Mouse (Mus musculus) ES-Bruce4 (cell line): ENCODE results near the gene Ano6. TPM values are rescaled to one million over a fixed set of nuclear protein-coding genes. Genes with fewer than 3 reads are reported as not detected.

ENCODE experiments used
- H3K27ac ChIP-seq: 2 replicates; pipeline ENCODE4 v1.5.1; 2012; ENCODE audit warnings: low read length, inconsistent platforms; ENCODE audit not compliant: insufficient read depth
- H3K27me3 ChIP-seq: 2 replicates; pipeline ENCODE4 v1.6.1; 2012; ENCODE audit warnings: mild to moderate bottlenecking, low read length, inconsistent platforms; ENCODE audit not compliant: control insufficient read depth, poor library complexity, insufficient read depth, severe bottlenecking
- H3K36me3 ChIP-seq: 2 replicates; pipeline ENCODE4 v1.6.1; 2012; ENCODE audit warnings: inconsistent platforms, mild to moderate bottlenecking, low read length, moderate library complexity; ENCODE audit not compliant: control insufficient read depth, poor library complexity, insufficient read depth, severe bottlenecking
- H3K4me1 ChIP-seq: one replicate; pipeline ENCODE4 v1.8.1; 2011; ENCODE audit warnings: low read length; ENCODE audit not compliant: control insufficient read depth, insufficient read depth
- H3K4me3 ChIP-seq: 2 replicates; pipeline ENCODE4 v1.5.1; 2011; ENCODE audit warnings: low read depth, mild to moderate bottlenecking, low read length
- H3K9ac ChIP-seq: 2 replicates; pipeline ENCODE4 v1.6.1; 2012; ENCODE audit warnings: low read depth, mild to moderate bottlenecking, inconsistent platforms; ENCODE audit not compliant: poor library complexity, severe bottlenecking
- H3K9me3 ChIP-seq: replicated peaks from 2 replicates; pipeline ENCODE4 v1.6.1; 2012; ENCODE audit warnings: mild to moderate bottlenecking, low read length, inconsistent platforms; ENCODE audit not compliant: control insufficient read depth, poor library complexity, insufficient read depth, severe bottlenecking
- CTCF ChIP-seq: IDR thresholded peaks from one replicate; pipeline ENCODE4 v1.8.1; 2011; ENCODE audit warnings: low read depth, low read length
- EP300 ChIP-seq: IDR thresholded peaks from 2 replicates; pipeline ENCODE4 v1.6.1; 2011; ENCODE audit warnings: low read depth, low read length; ENCODE audit not compliant: insufficient read depth
- POLR2A ChIP-seq: IDR thresholded peaks from one replicate; pipeline ENCODE4 v1.8.1; 2011; ENCODE audit warnings: low read length; ENCODE audit not compliant: insufficient read depth
- polyA plus RNA-seq: library from polyadenylated mRNA; stranded (reverse); fragments of >200 nt; gene quantifications from 2 replicates; pipeline ENCODE4 v1.2.4, GENCODE M21; 2011; ENCODE audit warnings: low read depth; ENCODE audit not compliant: missing spikeins, insufficient read depth, insufficient read length

The Ano6 gene
- polyA plus RNA-seq, 1 experiment: 42.5 TPM

- no peaks in the 10 kb centered on the region for H3K36me3 ChIP-seq
- H3K27ac ChIP-seq: no peak overlapping the region
- TF ChIP-seq POLR2A: no peak
- no peak for TF ChIP-seq EP300
- no peak for TF ChIP-seq CTCF
- no peaks in the 10 kb centered on the region for H3K27me3 ChIP-seq
- no peak overlapping the region for H3K9ac ChIP-seq
- H3K4me1 ChIP-seq: peaks cover 4% of the 10 kb centered on the region
- H3K9me3 ChIP-seq: no peaks in the 10 kb centered on the region
- no peak overlapping the region for H3K4me3 ChIP-seq
Observed at GRCm38 (mm10) chr15:95833292-95833691, 42.6 kb downstream of the Ano6 start.

DNA sequence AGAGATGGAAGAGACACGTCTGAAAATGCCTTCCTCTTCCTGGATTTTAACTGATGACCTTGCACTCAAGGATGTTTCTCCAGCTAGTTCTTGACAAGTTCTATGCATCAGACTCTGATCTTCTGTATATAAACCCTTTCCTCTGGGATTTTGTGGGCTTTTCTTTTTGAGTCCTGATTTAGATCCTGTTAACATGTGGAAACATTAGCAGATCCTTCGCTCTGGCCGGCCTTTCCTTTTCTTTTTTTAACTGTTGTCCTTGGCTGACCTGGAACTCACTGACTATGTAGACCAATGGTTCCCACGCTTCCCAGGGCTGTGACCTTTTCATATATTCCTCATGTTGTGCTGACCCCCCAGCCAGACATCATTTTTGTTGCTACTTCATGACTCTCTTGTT, 45.4 kb downstream of the Ano6 start:
- no peaks in the 10 kb centered on the region for H3K36me3 ChIP-seq
- no peaks in the 10 kb centered on the region for H3K27me3 ChIP-seq
- no peak overlapping the region for H3K4me3 ChIP-seq
- no peaks in the 10 kb centered on the region for H3K9me3 ChIP-seq
- TF ChIP-seq POLR2A (no peak), CTCF (no peak), EP300 (no peak)
- H3K27ac ChIP-seq: no peak overlapping the region
- no peak overlapping the region for H3K9ac ChIP-seq
- H3K4me1 ChIP-seq: no peaks in the 10 kb centered on the region

DNA sequence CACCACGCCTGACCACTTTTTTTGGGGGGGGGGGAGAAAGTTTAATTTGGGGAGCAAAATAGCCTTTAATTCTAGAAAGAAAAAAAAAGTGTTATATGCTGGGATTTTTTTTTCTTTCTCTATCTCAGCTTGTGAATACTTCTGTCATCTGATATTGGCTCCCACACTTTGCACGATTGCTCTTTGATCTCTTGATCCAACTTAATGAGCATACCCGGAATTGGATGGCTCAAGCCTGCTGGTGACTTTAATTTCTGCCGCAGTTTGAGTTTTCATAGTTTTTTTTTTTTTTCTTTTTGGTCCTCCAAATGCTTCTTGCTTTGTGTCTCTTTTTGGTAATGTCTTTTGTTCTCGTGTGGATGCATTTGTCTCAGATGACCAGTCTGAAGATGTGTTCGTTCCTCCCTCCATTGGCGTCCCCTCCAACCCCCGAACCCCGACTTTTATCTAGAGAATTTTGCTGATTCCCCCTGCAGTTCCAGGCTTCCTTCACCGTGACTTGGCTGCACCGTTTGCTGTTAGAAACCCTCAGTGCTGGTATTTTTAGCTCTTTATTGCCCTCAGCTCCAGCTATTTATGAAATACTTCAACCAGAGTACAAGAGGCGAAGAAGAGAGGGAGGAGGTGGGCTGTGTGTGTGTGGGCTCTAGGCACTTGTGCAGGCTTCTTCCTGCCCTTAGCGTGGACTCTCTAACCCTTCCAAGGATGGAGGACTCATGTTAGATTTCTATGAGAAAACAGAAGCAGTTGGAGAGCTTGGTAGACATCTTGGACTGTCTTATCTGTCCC, 46.2 kb downstream of the Ano6 start:
- TF ChIP-seq EP300 (no peak), CTCF (no peak), POLR2A (no peak)
- Histone ChIP-seq H3K4me3 (no peak overlapping the region), H3K36me3 (no peaks in the 10 kb centered on the region), H3K27me3 (no peaks in the 10 kb centered on the region), H3K9ac (no peak overlapping the region), H3K27ac (no peak overlapping the region), H3K9me3 (no peaks in the 10 kb centered on the region), H3K4me1 (no peaks in the 10 kb centered on the region)

- H3K27ac ChIP-seq: no peak overlapping the region
Observed at GRCm38 (mm10) chr15:95837570-95837969, 46.9 kb downstream of the Ano6 start.

DNA sequence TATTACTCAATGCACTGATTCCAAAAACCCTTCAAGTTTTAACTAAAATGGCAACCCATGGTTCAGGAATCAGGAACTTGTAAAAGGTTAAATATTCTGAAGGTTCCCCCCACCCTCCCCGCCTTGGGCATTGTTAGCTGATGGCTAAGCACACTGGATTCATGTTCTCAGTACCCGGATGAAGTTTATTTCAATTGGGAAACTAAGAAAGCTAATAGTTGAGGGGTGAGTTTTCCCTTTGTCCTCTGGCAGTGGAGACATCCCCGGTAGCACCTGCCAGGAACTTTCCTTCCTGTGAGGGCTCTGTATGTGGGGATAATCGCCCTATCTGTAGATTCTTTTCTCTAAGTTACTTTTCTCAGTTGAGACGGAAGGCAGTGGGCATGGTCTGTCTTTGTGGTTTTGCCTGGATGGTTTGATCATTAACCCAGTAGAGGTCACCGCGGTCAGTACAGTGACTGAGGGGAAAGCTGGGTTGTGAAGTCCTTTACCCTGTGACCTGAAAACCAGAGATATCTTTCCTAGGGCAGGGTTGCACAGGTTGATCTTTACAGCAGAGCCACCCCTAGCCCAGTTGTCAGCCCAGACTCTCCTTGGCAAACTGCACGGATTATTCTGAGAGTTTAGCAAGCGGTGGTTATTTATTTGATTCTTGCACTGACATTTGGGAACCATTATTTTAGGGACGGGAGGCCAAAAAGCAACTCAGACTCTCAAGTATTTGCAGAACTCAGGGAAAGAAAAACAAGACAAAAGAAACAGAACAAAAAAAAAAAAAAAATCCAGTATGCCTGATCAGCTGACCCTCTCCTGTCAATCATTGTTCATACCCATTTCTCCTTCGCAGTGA, 47.8 kb downstream of the Ano6 start:
- no peak overlapping the region for H3K27ac ChIP-seq
- H3K27me3 ChIP-seq: no peaks in the 10 kb centered on the region
- no peak for TF ChIP-seq CTCF
- no peak for TF ChIP-seq EP300
- no peak for TF ChIP-seq POLR2A
- H3K4me3 ChIP-seq: no peak overlapping the region
- H3K9ac ChIP-seq: no peak overlapping the region
- no peaks in the 10 kb centered on the region for H3K36me3 ChIP-seq
- H3K4me1 ChIP-seq: no peaks in the 10 kb centered on the region
- H3K9me3 ChIP-seq: no peaks in the 10 kb centered on the region

More at GRCm38 (mm10) chr15:95837570-95837969, 46.9 kb downstream of the Ano6 start:
- Histone ChIP-seq H3K4me3 (no peak overlapping the region), H3K36me3 (no peaks in the 10 kb centered on the region), H3K4me1 (no peaks in the 10 kb centered on the region), H3K9me3 (no peaks in the 10 kb centered on the region), H3K9ac (no peak overlapping the region), H3K27me3 (no peaks in the 10 kb centered on the region)
- TF ChIP-seq EP300 (no peak), CTCF (no peak), POLR2A (no peak)
